Mouse (Mus musculus): Measurements from ENCODE around the gene Klhdc3.

DNA sequence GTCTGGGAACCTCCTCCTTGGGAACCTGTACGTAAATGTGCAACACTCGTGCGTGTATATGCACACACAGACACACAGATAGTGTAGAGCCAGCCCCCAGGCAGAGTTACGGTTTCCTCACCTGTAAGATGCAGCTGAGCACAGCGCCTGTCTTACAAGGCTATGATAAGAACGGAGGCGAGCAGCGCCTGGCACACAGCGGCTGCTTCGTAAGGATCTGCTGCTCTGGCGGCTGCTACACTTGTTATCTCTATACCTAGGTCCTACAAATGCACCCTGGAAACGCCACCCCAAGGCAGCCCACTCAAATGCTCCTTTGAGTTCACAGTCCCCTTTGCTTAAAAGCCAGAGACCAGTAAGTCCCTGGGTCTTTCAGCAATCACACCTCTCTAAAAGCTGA lies 10.0 kb upstream of the Klhdc3 start:
- TF ChIP-seq GATA1 (IDR thresholded peaks at IDR 0.05; ENCODE audit: borderline replicate concordance, low read length) (no peak), FLI1 (IDR thresholded peaks at IDR 0.05; ENCODE audit: low read length) (no peak)
